In genomic region chr12:35170275-35170674, GRCm38 (mm10) we compare ENCODE assay signal across 29 mouse cellular contexts.
"Had no signal": no experiment of that assay in that cellular context is flagged by ENCODE, and none has a peak within 500 bp of the region (broad histone marks: within the 10 kb centered on the region; RNA-seq: fewer than 3 reads in every experiment).

No protein-coding gene starts in this region.

- DNase-seq: left cerebral cortex, postnatal 4 days; liver; liver, embryonic 13.5 days; lung, adult 18-20 months; lung, adult 2 months; lung, embryonic 14.5 days; lung, postnatal 10 days; lung, postnatal 14 days; lung, postnatal 36 days; lung, postnatal 4 days; midbrain, embryonic 14.5 days had no signal

- H3K4me1 ChIP-seq: liver, embryonic 13.5 days; liver, embryonic 15.5 days; lung, embryonic 15.5 days; megakaryocyte, embryonic 14.5 days; midbrain, embryonic 10.5 days; midbrain, embryonic 12.5 days; midbrain, embryonic 13.5 days; midbrain, embryonic 15.5 days had no signal

- H3K4me3 ChIP-seq: left cerebral cortex, adult 2 months; limb, embryonic 10.5 days; limb, embryonic 12.5 days; limb, embryonic 13.5 days; limb, embryonic 15.5 days; liver, embryonic 13.5 days; liver, embryonic 15.5 days; lung, embryonic 15.5 days; midbrain, embryonic 10.5 days; midbrain, embryonic 12.5 days; midbrain, embryonic 13.5 days; midbrain, embryonic 15.5 days; myocyte had no signal

- H3K27me3 ChIP-seq: limb, embryonic 12.5 days; liver, embryonic 13.5 days; liver, embryonic 15.5 days; lung, embryonic 15.5 days; midbrain, embryonic 12.5 days; midbrain, embryonic 13.5 days; midbrain, embryonic 15.5 days had no signal

- H3K9ac ChIP-seq: limb, embryonic 12.5 days; limb, embryonic 13.5 days; limb, embryonic 15.5 days; liver, embryonic 13.5 days; liver, embryonic 14.5 days; liver, embryonic 15.5 days; lung, embryonic 14.5 days; lung, embryonic 15.5 days; midbrain, embryonic 12.5 days; midbrain, embryonic 13.5 days; midbrain, embryonic 15.5 days had no signal

- H3K27ac ChIP-seq: left cerebral cortex, adult 2 months; limb, embryonic 10.5 days; limb, embryonic 12.5 days; limb, embryonic 13.5 days; limb, embryonic 15.5 days; liver, embryonic 13.5 days; liver, embryonic 14.5 days; liver, embryonic 15.5 days; lung, embryonic 15.5 days; macrophage; midbrain, embryonic 10.5 days; midbrain, embryonic 12.5 days; midbrain, embryonic 13.5 days; midbrain, embryonic 15.5 days had no signal

- H3K9me3 ChIP-seq: limb, embryonic 10.5 days; limb, embryonic 12.5 days; limb, embryonic 13.5 days; limb, embryonic 15.5 days; liver, embryonic 13.5 days; liver, embryonic 15.5 days; lung, embryonic 15.5 days; megakaryocyte, embryonic 14.5 days; midbrain, embryonic 10.5 days; midbrain, embryonic 12.5 days; midbrain, embryonic 13.5 days; midbrain, embryonic 15.5 days had no signal

- H3K4me2 ChIP-seq: limb, embryonic 12.5 days; limb, embryonic 13.5 days; limb, embryonic 15.5 days; liver, embryonic 13.5 days; liver, embryonic 15.5 days; lung, embryonic 14.5 days; lung, embryonic 15.5 days; midbrain, embryonic 11.5 days; midbrain, embryonic 12.5 days; midbrain, embryonic 13.5 days; midbrain, embryonic 15.5 days had no signal

- H3K36me3 ChIP-seq: limb, embryonic 10.5 days; limb, embryonic 12.5 days; limb, embryonic 13.5 days; limb, embryonic 15.5 days; liver, embryonic 13.5 days; liver, embryonic 15.5 days; lung, embryonic 15.5 days; midbrain, embryonic 10.5 days; midbrain, embryonic 12.5 days; midbrain, embryonic 13.5 days; midbrain, embryonic 15.5 days had no signal

- ATAC-seq: lung, postnatal 0 days; midbrain, embryonic 13.5 days; midbrain, embryonic 15.5 days; midbrain, embryonic 16.5 days had no signal
